Mouse (Mus musculus): Measurements from ENCODE around the gene Tpp1. TPM values are rescaled to one million over a fixed set of nuclear protein-coding genes. Genes with fewer than 3 reads are reported as not detected.
A peak's percentile ranks its signal among the peaks of the same experiment; 100 is the strongest.

Gene Tpp1
- total RNA-seq, 2 experiments from 2014 or later, result 99.2 to 113 TPM

DNA sequence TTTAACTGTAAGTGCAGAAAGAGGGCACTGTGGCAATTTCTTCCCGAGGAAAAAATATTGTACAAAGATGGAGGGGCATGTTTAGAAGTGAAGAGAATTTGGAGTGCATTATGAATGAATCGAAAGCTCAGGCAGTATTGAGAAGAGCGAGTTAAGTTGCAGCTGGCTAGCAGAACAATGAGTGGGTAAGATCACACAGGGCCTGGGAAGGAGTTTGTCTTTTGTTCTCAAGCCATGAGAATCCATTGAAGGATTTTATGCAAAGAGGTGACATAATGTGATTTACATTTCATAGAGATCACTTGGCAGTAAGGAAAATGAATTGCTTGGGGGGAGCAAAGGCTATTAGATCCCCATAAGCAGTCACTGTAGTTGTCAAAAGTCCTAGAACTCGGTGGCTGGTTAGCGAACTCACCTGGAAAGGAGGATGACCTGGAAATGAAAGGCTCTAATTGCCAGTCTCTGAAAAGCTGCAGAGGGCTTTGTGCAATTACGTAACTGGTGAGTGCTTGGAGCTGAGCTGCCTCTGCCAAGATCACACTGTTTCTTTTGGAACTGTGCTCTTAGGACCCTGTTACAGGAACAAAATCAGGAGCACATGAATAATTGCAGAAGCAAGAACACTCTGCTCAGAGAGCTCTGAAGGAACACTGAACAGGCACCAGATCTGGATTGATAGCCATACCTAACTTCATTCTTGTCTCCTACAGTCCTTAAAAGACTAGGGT lies 23.2 kb downstream of the Tpp1 start:
- no peak for DNase-seq

DNA sequence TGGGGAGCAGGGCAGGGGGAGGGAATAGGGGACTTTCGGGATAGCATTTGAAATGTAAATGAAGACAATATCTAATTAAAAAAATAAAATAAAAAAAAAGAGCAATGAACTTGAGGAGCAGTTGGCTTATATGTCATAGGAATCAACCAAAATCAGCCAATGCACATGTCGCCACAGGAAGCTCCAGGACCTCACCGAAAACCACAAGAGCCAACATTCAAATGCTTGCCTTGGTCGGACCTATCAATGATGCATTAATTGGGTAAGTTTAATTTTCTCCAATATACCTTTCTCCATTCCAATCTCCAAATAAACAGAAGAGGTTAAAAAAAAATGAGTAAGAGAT lies 25.1 kb downstream of the Tpp1 start:
- no peak for DNase-seq

DNA sequence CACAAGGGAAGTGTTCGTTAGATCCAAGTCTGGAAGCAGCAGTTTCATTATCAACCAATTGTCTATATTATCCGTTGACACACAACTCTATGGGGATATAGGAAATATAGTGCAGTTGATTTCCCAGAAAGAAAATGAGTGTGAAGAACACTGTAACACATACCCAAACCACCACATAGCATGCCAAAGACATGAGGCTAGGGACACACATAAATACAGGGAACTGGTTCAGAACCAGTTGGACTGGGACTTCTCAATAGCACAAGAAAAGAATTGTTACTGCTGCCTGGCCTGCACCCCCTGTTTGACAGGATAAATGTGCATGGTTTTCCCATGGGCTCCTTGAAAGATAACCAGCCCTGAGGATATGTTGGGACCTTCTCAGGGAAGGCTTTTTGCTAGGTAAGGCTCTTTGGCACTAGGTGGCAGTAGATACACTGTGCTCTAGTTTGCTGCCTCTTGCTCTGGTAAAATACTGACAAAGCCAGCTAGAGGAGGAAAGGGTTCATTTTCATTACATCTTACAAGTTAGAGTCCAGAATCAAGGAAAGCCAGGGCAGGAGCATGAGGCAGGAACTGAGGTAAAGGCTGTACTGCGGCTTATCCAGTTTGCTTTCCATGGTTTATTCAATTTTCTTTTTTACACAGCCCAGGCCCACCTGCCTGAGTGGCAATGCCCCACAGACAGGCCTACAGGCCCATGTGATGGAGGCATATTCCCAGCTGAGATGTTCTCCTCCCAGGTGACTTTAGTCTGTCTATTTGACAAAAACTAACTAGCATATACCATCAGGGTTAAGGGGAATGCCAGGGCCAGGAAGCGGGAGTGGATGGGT lies 25.7 kb downstream of the Tpp1 start:
- DNase-seq, result peak; percentile 20 to 48

DNA sequence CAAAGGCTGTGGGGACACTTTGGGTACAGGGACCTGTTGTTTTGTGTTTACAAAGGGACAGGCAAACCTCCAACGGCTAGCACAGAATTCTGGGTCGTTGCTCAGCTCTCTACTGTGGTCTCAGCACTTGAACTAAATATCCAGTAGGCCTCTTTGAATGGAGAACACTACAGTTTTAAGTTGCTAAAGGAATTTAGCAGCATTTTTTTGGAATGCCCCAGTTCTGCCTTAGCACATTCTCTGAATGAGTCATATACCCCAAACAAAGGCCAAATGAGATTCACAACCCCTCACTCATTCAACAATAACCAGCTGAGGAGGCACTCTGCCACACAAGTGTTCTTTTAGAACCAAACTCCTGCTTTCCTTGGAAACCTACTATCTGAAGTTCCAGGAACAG lies 30.1 kb downstream of the Tpp1 start:
- DNase-seq, result no peak

DNA sequence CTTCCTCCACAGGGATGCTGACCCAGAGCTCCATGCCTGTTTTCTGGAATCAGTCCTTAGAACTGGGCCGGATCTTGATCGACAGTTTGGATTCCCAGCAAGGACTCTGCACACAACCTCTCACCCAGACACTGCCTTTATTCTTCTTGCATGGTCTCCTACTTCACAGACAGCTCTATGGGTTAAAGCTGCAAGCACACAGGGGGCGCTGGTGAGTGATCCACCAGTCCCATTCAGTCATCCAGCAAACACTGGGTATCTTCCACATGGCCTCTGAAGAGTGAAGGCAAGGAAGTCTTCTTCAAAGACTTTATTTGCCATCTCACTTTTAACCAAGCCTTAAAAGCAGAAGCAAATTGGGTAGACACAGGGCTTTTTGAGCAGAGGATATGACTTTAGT lies 36.7 kb downstream of the Tpp1 start:
- DNase-seq, result no peak

DNA sequence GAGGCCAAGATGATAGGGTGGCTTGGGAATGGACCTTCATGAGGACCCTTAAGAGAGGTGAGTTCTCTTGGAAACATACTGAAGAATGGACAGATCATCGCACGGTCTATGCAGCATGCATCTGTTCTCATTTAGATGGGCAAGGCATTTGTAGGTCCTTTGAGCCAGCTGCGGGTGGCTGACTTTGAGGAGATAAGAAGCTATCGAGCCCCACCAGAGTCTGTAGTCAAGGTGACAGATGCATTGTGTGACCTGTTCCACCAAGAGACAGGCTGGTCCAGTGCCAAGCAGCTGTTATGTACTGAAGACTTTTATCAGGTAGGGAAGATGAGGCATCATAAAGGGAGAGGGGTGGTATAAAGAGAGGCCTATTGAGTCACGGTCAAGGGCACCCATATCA lies 43.3 kb downstream of the Tpp1 start:
- no peak for DNase-seq

DNA sequence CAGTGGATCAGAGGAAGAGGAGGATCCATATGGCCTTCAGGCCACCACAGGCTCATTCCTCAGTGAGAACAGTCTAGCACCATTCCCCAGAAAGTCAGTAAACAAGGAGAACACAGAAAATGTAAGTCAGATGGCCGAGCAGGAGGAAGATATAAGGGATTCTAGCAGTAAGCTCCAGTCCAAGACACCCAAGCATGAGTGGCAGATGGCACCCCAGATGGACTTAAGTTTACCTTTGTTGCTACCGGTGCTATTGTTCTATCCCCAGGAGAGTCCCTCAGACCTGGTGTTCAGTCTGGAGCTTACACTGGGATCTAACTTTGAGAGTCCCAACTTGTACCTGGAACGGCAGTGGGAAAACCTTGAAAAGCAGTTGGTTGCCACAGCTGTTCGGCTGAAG lies 48.2 kb downstream of the Tpp1 start:
- no peak for DNase-seq

DNA sequence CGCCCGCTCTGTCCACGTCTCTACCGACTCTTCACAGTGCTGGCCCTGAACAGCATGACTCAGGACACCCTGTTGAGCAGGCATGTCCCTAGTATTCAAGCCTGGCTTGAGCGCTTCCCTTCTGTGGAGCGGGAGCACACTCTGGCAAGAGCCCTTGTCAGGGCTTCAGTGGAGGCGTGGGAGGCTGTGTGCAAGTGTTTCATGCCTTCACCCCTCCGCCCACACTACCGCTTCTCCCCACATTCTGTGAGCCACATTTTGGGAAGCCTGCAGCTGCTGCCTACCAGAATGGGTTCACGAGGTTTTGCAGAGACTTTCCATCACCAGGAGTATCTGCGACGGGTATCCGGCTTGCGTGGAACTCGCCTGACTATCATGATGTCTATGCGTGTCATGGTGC lies 48.9 kb downstream of the Tpp1 start:
- no peak for DNase-seq

Other genes with a start within 250 kb of the Tpp1 start
- 10 to 100 TPM; 47.3 to 53.0 TPM for gene Smpd1, start 197.9 kb downstream of the Tpp1 start, total RNA-seq (2021)
- gene Apbb1, start 170.6 kb downstream of the Tpp1 start, total RNA-seq (2021), result 10 to 100 TPM; 11.4 to 11.5 TPM
- gene Hpx, start 152.1 kb downstream of the Tpp1 start, total RNA-seq (2021), result 1 to 10 TPM in 1 of 2 experiments, under 1 TPM in 1; 0.23 to 1.6 TPM
- gene Trim3, start 118.7 kb downstream of the Tpp1 start, total RNA-seq (2021), result 10 to 100 TPM; 24.6 to 30.9 TPM
- 100 to 1,000 TPM; 101 to 139 TPM for gene Timm10b, start 112.2 kb downstream of the Tpp1 start, total RNA-seq (2021)
- 10 to 100 TPM; 53.4 to 54.9 TPM for gene Arfip2, start 111.8 kb downstream of the Tpp1 start, total RNA-seq (2021)
- gene Gm45799, start 111.7 kb downstream of the Tpp1 start, total RNA-seq (2021), result 1 to 10 TPM; 3.9 to 8.4 TPM
- 1 to 10 TPM; 1.6 to 2.3 TPM for gene Dnhd1, start 101.4 kb downstream of the Tpp1 start, total RNA-seq (2021)
- gene Ilk, start 15.6 kb downstream of the Tpp1 start, total RNA-seq (2021), result 100 to 1,000 TPM; 145 to 159 TPM
- gene Rrp8, start 14.8 kb downstream of the Tpp1 start, total RNA-seq (2021), result 10 to 100 TPM; 17.9 to 22.5 TPM
- 100 to 1,000 TPM; 209 to 217 TPM for gene Taf10, start 7.9 kb downstream of the Tpp1 start, total RNA-seq (2021)
- 1 to 10 TPM; 7.5 to 8.0 TPM for gene Dchs1, start 35.4 kb upstream of the Tpp1 start, total RNA-seq (2021)
- 100 to 1,000 TPM; 202 to 215 TPM for gene Mrpl17, start 58.9 kb upstream of the Tpp1 start, total RNA-seq (2021)
- gene Gm4070, start 201.7 kb upstream of the Tpp1 start, total RNA-seq (2021), result 10 to 100 TPM in 1 of 2 experiments, 1 to 10 TPM in 1; 6.9 to 13.8 TPM

Measured in adrenal gland, postnatal 36 days (tissue).